Mouse (Mus musculus) right cerebral cortex, adult 18-20 months (tissue): ENCODE data around the gene Fads3.

ENCODE experiments used
- DNase-seq: peaks from one replicate; pipeline ENCODE4 v3.0.0; 2022; ENCODE audit warnings: mixed read lengths

The Fads3 gene

DNA sequence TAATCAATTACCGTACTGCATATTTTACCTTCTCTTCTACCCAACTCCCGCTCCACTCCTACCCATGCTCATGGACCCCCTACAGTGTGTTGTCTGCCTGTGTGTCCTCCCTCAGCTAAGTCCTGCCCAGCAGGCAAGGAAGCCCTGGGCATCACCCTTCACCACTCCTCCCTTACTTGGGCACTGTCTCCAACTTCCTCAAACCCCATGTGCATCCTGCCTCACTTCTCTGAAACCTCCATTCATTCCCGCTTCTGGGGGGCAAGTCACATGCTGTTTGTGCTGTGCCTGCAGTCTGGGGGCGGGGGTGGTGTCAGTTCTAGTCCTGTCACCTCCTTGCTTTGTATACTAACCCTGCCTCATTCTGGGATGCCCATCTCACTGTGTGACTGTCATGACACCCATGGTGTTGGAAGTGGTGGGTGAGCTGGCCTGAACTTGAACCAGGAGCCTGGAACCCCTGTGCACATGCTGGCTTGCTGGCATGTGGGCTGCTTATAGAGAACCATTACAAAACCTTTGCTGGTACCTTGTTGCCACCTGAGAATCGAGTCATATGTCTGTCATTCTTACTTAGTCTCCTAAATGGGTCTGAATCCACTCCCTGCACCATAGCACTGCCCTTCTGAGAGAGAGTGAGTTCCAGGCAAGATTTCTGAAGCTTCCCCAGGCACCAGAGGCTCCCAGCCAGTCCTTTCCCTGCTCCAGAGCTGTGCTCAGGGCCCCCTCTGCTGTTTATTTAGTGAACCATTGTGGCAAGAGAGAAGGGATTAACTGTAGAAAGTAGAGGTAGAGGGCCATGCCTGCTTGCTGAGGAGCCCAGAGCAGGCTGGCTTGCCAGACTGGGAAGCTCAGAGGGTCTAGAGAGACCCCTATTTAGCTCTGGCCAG is 18.7 kb upstream of the Fads3 start:
- no peak for DNase-seq

- DNase-seq: no peak
Measured at GRCm38 (mm10) chr19:10023304-10023758, 18.0 kb upstream of the Fads3 start.

DNA sequence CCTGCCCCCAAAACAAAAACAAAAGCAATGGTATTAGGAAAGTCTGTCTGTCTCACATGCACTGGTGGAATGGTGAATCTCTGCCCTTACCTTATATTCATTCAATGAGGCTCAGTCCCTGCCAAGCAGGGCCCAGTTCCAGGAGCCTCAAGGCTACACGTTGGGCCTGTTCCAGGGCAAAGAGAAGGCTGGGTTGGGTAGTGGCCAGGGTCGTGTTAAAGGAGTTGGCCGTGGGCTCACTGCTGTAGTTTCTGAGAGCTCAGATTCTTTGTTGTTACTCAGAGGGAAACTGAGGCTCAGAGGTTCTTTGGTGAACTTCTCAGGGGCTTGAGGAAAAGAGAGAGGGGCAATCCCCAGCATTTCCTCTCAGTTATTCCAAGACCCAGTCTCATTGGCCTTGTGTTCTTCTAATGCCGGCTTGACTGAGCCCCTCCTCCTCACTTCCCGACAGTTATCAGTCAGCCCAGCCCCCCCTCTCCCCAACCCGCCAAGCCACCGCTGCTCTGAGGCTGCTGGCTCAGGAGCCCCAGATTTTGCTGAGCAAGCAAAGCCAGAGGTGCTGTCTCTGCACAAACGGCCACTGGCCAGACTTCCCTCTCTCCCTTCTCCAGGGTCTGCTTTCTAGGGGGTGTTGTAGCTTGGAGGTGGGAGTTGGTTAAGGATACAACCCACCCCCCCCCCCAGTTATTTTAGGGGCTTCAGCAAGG is 16.0 kb upstream of the Fads3 start:
- no peak for DNase-seq

- no peak for DNase-seq
Measured at GRCm38 (mm10) chr19:10029746-10030145, 11.6 kb upstream of the Fads3 start.

GRCm38 (mm10) chr19:10033211-10033973 is 8.0 kb upstream of the Fads3 start:
- DNase-seq: peak; percentile 56

DNA sequence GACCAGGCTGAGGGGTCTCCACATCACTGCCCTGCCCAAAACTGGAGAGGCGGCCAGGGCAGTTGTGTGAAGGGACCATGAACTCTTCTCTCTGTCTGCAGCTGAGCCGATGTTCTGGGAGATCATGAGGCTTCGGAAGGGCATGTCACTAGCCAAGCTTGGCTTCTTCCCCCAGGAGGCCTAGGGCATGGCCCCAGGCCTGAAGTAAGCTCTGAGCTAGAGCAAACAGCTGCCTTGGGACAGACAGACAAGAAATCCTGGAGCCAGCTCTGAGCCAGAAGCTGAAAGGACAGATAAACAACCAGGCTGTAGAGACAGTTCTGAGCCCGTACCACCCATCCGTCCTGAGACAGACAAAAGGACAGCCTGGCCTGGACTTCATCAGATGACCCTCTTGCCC is 7.0 kb upstream of the Fads3 start:
- DNase-seq: no peak

DNA sequence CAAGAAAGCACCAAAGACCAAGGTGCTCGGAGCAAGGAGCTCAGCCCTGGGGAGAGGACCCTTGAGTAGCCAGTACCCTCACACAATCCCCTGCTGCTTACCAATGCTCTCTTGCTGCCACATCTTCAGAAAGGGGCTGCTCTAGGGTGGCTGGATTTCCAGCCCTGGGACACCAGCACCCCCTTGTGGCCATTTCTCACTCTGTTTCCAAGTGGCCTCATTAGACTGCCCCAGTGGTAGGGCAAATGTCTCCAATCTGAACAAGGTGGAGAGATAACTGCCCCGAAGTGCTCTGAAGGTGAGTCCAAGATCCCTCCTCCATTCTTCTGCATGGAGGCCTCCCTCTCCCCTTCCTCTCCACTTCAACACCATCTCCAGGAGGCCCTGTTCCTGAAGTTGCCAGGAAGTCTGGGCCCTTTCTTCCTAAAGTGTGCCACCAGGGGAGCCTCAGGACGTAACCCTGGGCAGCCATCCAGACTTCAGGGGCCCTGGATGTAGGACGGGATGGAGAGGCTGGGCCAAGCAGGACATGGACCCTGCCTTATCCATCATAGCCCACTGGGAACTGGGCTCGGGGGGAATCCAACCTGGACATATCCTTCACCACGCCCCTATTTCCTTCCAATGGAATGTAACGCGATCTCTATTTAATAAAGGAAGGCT is 6.5 kb upstream of the Fads3 start:
- peak; percentile 73 for DNase-seq

- no peak for DNase-seq
Measured at GRCm38 (mm10) chr19:10037534-10037933, 3.8 kb upstream of the Fads3 start.

DNA sequence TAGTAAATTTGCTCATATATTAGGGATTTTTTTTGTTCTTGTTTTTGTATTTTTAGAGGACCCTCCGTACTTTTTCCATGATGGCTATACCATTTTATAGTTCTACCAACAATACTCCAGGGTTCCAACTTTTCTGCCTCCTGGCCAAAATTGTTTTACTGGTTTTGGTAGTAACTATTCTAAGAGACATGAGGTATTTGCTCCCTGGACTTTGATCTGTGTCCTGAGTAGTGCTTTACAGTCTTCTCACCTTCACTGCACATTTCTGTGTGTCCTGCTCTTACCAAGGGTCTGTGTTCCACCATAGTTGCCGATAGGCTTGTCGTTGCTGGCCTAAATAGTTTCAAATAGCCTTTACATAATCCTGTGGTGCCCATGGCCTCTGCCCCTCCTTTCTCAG is 3.0 kb upstream of the Fads3 start:
- no peak for DNase-seq

- DNase-seq: no peak
Measured at GRCm38 (mm10) chr19:10038910-10039309, 2.5 kb upstream of the Fads3 start.

DNA sequence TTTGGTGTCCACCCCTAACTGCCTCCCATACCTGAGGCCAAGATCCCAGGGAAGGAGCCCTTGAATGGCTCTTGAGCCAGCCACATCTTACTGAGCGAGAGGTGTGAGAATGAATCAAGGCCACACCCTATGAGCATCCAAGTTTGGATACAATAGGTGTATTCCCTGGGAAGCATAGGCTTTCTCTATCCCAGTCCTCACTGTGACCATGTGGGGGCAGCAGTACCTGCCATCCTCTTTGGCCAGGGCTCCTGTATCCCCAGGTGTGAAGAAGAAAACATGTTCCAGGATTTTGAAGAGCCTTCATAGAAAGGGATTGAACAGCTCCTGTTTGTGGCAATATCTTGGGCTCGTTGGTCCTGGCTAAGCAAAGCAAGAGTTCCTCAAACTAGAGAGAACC is 1.8 kb upstream of the Fads3 start:
- no peak for DNase-seq

GRCm38 (mm10) chr19:10040866-10041387 is 442 bp upstream of the Fads3 start:
- no peak for DNase-seq

DNA sequence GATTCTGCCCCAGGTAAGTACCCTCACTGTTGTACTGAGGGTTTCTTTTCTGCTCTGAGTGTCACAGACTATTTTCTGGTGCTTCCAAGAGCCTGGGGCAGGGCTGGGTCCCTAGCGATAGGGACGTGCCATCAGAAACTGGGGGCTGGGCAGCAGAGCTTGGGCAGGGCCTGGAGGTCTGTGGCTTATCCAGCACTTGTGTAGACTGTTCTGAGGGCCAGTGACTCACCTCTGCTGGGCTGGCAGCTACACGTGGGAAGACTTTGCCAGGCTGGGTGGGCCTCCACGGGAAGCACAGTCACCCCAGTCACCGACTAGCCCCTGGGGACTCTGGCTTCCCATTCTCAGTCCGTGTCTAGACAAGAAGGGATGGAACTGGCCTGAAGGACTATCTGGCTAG is 863 bp downstream of the Fads3 start:
- no peak for DNase-seq

DNA sequence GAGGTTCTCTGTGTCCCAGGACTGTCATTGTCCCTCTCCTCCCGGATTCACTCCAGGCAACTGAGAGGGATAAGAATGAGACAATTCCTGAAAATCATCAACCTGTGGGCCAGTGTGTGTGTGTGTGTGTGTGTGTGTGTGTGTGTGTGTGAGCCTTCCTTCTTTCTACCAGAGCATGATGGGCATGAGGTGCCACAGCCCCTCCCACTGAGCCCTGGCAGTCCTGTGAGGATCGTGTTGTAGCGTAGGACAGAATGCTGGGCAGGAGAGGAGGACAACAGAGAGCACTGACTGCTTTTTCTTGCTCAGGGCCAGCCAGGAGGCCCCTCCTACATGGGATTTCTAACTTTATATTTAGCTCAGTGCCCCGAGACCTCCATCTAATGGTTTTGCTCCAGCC is 1.4 kb downstream of the Fads3 start:
- DNase-seq: no peak

- no peak for DNase-seq
Measured at GRCm38 (mm10) chr19:10043643-10044042, 2.3 kb downstream of the Fads3 start.

DNA sequence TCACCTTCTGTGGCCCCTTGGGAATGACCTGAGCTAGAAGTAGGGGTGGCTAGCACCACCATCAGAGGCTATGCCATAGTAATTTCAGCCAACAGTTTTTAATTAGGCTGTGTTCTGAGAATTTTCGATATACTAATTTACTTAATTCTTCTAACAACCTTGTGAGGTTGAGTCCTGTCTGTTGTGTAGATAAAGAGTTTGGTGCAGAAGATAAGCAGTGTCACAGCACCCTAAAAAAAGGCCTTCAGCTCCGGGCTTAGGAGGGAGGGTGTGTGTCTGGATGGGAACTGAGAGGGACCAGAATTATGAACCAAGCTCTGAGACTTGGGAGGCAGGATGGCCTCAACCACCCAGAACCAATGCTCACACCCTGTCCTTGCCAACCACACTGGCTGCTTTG is 4.3 kb downstream of the Fads3 start:
- DNase-seq: no peak

- no peak for DNase-seq
Measured at GRCm38 (mm10) chr19:10046346-10046745, 5.0 kb downstream of the Fads3 start.

GRCm38 (mm10) chr19:10046983-10047382 is 5.6 kb downstream of the Fads3 start:
- DNase-seq: no peak

GRCm38 (mm10) chr19:10049533-10049932 is 8.2 kb downstream of the Fads3 start:
- DNase-seq: no peak

- no peak for DNase-seq
Measured at GRCm38 (mm10) chr19:10050438-10050837, 9.1 kb downstream of the Fads3 start.

GRCm38 (mm10) chr19:10052698-10053097 is 11.3 kb downstream of the Fads3 start:
- no peak for DNase-seq

DNA sequence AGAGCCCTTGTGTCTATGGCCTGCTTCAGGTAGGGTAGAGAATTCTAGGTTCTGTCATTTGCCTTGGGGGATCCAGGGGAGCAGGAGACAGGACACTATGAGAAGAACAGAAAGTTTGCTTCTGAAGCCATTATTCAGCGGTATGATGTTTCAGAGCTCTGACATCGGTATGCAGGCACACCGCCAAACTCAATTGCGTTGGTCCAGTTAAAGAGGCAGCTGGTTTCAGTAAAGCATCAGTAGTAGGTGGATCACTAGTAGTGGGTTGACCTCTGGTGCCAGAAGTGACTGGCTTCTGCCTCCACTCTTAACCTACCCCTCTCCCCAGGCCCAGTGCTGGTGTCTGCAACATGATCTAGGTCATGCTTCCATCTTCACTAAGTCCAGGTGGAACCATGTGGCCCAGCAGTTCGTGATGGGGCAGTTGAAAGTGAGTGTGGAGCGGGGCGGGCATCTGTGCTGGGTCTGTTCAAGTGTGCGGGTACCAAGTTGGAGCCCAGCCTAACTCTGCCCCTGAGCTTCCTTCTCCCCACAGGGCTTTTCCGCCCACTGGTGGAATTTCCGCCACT is 12.4 kb downstream of the Fads3 start:
- DNase-seq: no peak
